ENCODE assay signal across 9 mouse cellular contexts in the genomic region with DNA sequence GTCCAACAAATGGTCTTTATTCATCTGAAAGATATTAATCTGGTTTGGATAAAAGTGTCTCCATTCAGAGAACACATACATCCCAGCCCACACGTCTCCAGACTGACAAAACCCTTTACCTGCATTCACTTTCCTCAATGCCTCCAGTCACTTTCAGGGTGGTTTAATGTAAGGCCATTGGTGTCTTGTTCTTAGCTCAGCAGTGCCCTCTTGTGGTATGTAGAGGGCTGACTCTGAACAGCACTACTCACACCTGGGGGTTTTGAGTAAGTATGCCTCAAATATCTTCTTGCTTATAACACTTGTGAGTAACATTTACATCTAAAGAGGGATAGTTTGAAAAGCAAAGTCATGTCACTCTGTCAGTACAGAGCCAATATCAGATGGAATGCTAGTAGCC.
A peak's percentile ranks its signal among the peaks of the same experiment; 100 is the strongest.
DNase-seq lines count a peak whose midpoint lies in the region; ATAC-seq lines count a peak whose summit lies in the region.
"Had no signal": no experiment of that assay in that cellular context is flagged by ENCODE, and none has a peak within 500 bp of the region (broad histone marks: within the 10 kb centered on the region; RNA-seq: fewer than 3 reads in every experiment).

No protein-coding gene starts in this region.

- no peak overlapping the region for H3K4me3 ChIP-seq in forebrain, embryonic 13.5 days
- H3K4me3 ChIP-seq: heart, embryonic 15.5 days had no signal

- H3K9me3 ChIP-seq in forebrain, embryonic 13.5 days (replicated peaks), result no peaks in the 10 kb centered on the region
- H3K9me3 ChIP-seq: heart, embryonic 15.5 days had no signal

- no peaks in the 10 kb centered on the region for H3K36me3 ChIP-seq in forebrain, embryonic 13.5 days (ENCODE audit: poor library complexity, severe bottlenecking)
- H3K36me3 ChIP-seq: heart, embryonic 15.5 days had no signal

- peak; percentile 33 for DNase-seq in CD4-positive, CD25-positive, alpha-beta regulatory T cell, adult 2 months (ENCODE audit: low read depth, low spot score)
- peak; percentile 31 for DNase-seq in urinary bladder, postnatal 14 days (ENCODE audit: low spot score)
- no peak for DNase-seq in urinary bladder, postnatal 4 days (ENCODE audit: low spot score in 2 of 2)
- peak; percentile 70 for DNase-seq in kidney, postnatal 10 days
- DNase-seq in testis, postnatal 14 days (ENCODE audit: low spot score), result peak; percentile 11

- 5% methylated on average over 1 of the region's 1 CpGs for WGBS in forebrain, embryonic 13.5 days

- H3K4me2 ChIP-seq in forebrain, embryonic 13.5 days, result no peak overlapping the region
- H3K4me2 ChIP-seq: heart, embryonic 15.5 days had no signal

- no peak overlapping the region for H3K27ac ChIP-seq in forebrain, embryonic 13.5 days
- H3K27ac ChIP-seq: heart, embryonic 15.5 days had no signal

- ATAC-seq in CD4-positive, CD25-positive, alpha-beta regulatory T cell, adult 4 months, result no peak
- ATAC-seq in forebrain, embryonic 13.5 days, result peak; percentile 66; the same call in 1 of the 2 replicates
- ATAC-seq in megakaryocyte, adult 5-6 weeks (ENCODE audit: poor library complexity, severe bottlenecking), result peak; percentile 56; the same call in 1 of the 2 replicates

- peaks cover 27% of the 10 kb centered on the region for H3K27me3 ChIP-seq in forebrain, embryonic 13.5 days
- H3K27me3 ChIP-seq: heart, embryonic 15.5 days had no signal

- no peaks in the 10 kb centered on the region for H3K4me1 ChIP-seq in forebrain, embryonic 13.5 days
- H3K4me1 ChIP-seq: heart, embryonic 15.5 days had no signal

- H3K9ac ChIP-seq in forebrain, embryonic 13.5 days, result no peak overlapping the region
- H3K9ac ChIP-seq: heart, embryonic 15.5 days had no signal

Comparison
In these comparisons a context has a peak if more than half of its experiments do, and no peak if none do; other contexts are left out.
1. DNase-seq: peak in CD4-positive, CD25-positive, alpha-beta regulatory T cell, adult 2 months (single experiment), urinary bladder, postnatal 14 days (single experiment), kidney, postnatal 10 days (single experiment) and testis, postnatal 14 days (single experiment); none in urinary bladder, postnatal 4 days (0 of 2).